Mouse (Mus musculus) cerebellum, adult 2 months (tissue): ENCODE data around the gene Olfr286.

ENCODE experiments used
- CTCF ChIP-seq: fragments of 200-500 bp; IDR thresholded peaks from 2 replicates; pipeline ENCODE4 v1.5.1; 2011; ENCODE audit warnings: low read depth, mild to moderate bottlenecking, control low read depth, low read length, moderate library complexity, borderline replicate concordance; ENCODE audit not compliant: insufficient read depth
- POLR2A ChIP-seq: fragments of 200-500 bp; IDR thresholded peaks from 2 replicates; pipeline ENCODE4 v1.6.1; 2011; ENCODE audit warnings: low read length, control low read depth, borderline replicate concordance; ENCODE audit not compliant: insufficient read depth

DNA sequence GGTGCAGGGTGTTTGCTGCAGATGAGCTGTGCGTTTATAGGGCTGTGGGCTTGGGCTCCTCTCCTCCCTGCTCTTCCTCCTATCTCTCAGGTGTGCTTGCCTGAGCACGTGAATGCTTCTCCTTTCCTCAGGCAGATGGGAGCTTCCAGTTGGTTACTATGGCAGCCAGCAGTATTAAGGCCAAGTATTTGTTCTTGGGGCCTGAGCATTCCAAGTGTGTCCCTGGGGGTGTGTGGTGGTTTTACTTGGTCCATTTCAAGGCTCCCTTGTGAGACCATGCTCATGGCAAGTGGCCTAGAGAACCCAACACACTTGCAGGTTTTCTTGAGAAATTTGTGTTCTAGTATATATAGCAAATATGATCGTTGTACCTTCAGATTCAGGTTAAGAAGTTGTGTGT lies 38.8 kb downstream of the Olfr286 start, which contains the start of gene Olfr288:
- no peak for TF ChIP-seq CTCF
- TF ChIP-seq POLR2A, result no peak
